Mouse (Mus musculus): Measurements from ENCODE around the gene Rpn1. TPM values are rescaled to one million over a fixed set of nuclear protein-coding genes. Genes with fewer than 3 reads are reported as not detected.

Gene Rpn1
- total RNA-seq (2021): 100 to 1,000 TPM; 156 to 182 TPM
- long read RNA-seq, experiment 1, transcript Rpn1-201 (10 exons, 3,633 nt): major isoform, 287 of 346 reads
- long read RNA-seq, experiment 1, partial matches to known transcripts: 38 of 346 reads
- long read RNA-seq, experiment 1, other reads (novel, unspliced or antisense): 19 of 346 reads
- long read RNA-seq, experiment 2, transcript Rpn1-201 (10 exons, 3,633 nt): major isoform, 120 of 135 reads
- long read RNA-seq, experiment 2, partial matches to known transcripts: 7 of 135 reads
- long read RNA-seq, experiment 2, other reads (novel, unspliced or antisense): 8 of 135 reads

DNA sequence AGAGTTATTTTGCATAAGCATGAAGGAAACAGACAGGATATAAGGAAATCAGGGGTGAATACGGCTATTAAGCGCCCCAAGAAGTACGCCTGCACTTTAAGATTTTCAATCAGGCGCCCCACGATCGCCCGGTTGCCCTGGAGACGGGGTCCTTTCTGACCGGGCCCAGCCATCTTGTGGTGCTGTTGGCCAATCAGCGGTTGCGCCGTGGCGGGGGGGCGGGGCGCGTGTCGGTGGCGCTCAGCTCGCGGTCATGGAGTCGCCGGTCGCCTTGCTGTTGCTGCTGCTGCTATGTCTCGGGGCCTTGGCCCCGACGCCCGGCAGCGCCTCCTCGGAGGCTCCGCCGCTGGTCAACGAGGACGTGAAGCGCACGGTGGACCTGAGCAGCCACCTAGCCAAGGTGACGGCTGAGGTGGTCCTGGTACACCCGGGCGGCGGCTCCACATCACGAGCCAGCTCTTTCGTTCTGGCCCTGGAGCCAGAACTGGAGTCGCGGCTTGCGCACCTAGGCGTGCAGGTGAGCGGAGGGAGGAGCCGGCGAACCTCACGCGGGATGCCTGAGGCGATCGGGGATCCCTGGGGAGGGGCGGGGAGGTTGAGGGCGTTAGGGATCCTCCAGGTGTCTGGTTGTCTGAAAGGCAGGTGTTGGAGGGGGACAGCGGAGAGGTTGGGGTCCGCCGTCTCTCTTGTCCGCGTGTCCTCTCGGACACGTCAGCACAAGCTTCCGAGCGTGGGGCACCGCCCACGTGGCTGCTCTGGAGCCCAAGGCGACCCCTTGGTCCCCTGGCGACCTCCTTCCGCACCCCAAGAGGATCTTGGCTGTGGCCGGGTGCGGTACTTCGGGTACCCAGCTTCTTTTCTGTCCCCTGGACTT, at the start of gene Rpn1:
Rpn1 (plus strand) TSS at position 205 of the 874 bp plus-strand sequence.
- peak; percentile 100 for DNase-seq

DNA sequence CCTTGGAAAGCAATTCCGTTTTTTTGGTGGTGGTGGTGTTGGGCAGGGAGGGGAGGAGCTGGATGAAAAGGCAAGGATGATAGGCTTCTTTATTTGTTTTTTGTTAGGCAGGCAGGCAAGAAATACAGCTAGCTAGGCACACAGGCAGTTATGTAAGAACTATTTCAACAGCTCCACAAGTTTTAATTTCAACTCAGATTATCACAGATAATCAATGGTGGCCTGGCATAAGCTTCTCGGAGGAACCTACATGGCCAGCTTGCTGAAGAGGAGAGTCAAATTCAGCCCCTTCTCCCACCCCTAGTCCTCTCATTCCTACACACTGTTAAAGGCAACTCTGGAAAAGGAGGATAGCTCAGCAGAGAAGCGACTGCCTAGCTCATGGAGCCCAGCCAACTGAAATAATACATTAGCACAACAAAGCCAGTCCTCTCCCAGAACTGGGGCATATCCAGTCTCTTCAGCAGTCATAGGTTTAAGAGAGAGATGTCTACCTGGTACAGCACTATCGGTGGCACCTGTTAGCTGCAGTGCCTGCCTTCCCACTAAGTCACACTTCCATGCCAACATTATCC, 46.7 kb upstream of the Rpn1 start:
- no peak for DNase-seq

DNA sequence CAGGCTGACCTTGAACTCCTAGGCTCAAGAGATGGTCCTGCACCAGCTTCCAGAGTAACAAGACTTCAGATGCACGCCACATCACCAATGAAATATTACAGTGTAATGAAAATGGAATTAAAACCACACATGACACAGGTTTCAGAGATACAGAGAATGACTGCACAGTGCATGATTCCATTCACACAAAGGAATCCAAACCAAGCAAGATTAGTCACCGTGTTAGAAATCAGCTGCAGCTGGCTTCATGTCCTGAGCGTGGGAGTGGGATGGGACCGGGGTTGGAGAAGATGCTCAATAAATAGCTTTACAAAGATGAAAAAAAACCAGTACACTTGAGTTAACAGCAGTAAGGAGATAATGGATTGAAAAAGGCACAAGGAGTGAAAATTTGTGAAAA, 44.9 kb upstream of the Rpn1 start:
- DNase-seq: no peak

DNA sequence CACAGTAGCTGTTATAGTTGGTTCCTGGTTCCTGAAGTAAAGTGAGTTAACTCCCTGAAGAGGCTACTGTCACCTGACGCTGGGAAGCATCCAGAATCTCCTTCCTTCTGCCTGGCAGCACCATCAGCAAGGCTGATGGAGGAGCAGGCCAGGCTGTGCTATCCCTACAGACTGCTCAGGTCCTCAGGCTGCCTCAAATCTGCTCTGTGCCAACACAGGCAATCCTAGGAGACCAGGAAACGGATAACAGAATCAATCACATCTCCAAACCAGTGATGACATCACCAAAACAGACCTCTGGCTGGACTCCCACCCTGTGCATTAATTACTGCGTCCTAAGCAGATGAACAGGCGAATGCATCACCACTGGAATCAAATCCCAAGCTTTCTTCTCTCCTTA, 43.1 kb upstream of the Rpn1 start:
- no peak for DNase-seq

DNA sequence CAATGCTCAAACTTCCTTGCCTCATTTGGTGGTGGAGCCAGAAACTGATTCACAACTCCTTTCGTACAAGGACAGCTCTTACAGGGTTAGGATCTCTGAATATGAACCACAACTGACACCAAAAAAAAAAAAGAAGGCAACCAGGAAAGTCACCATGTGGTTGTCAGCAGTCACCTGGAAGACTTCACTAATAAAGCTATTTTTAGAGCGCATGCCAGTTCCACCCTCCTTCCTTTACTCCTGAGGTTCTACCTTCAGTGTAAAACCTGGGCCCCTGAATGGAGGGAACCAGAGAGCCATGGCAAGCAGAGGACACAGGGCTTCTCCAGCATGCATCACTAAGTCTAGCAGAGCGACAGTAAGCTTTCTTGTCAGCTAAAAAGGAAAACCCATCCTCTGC, 41.9 kb upstream of the Rpn1 start:
- DNase-seq: no peak

DNA sequence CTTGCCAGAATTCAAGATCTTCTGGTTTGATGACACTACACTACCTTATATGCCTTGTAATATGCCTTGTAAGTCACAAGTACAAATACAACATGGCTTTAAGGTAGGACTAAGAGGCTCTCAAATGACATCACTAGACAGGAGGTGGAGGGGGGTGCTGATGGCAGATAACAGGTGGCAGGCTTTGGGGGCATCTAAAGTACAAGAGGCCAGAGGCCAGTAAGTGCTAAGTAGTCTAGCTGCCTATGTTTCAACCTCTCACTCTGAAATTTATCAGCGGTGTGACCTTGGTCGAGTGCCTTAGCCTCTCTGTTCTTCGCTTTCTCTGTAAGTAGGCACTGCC, 40.1 kb upstream of the Rpn1 start:
- DNase-seq: no peak

DNA sequence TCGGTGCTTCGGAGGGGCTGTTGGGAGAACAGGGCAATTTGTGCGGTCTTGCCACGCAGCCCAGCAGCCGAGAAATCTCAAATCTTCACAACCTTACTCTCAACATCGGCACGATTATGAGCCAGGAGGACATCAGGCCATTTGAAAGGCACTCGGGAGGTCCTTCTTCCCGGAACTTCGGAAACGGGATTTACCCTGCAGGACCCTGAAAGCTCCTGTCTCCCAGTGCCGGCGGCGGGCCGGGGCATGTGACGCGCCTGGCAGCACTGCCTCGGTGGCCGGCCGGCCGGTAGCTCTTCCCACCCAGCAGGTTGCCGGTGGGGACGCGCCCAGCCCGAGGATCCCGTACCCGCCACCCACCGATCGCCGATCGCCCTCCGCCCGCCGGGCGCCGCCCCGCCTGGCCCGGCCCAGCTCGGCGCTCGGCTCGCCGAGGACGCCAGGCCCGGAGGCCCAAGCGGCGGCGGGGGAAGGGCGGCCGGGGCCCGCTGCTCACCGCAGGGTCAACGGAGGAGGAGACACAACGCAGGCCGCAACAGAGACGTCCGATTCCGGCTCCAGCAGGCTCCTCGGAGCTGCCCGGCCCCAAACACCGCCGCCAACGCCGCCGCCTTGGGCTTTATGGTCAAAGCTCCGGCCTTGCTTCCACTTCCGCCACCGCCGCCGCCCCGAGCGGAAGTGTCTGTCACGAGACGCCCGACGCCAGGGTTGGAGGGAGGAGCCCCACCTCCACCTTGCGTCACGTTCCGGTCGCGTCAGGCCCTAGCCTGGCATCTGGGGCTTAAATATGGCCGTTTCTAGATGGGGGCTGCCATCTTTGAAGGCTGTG, 39.5 kb upstream of the Rpn1 start, which contains the start of gene Rab7:
Rab7 (minus strand) TSS at position 694 of the 829 bp plus-strand sequence.
- DNase-seq: peak; percentile 98

DNA sequence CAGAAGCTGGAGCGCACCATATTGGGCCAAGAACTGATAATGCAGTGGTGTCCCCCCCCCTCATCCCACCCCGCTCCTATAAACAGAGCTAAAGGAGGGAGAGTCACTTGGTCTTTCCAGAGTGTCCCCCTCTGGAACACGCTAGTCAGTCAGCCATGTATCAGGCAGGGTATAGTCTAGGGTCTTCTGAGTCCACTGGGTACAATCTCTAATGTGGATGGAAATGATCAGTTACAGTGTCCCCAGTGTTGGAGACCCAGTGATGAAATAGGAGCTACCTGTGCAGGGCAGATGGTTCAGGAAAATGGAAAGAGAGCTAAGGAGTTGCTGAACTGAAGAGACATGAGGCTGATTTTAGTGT, 38.9 kb upstream of the Rpn1 start:
- no peak for DNase-seq

DNA sequence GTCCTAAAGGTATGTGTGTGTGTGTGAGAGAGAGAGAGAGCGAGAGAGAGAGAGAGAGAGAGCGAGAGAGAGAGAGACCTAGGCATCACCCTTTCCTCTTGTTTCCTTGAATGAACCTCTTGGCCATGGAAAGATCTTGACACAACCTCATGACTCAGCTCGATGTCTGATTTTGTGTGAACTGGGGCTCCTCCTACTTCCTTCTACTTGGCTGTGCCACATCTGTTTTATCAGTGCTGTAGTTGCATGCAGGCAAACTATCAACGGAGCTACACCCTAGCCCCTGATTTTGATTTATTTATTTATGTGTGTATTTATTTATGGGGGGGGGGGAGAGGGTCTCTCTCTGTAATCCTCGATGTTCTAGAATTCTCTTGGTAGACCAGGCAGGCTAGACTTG, 36.4 kb upstream of the Rpn1 start:
- DNase-seq: no peak

DNA sequence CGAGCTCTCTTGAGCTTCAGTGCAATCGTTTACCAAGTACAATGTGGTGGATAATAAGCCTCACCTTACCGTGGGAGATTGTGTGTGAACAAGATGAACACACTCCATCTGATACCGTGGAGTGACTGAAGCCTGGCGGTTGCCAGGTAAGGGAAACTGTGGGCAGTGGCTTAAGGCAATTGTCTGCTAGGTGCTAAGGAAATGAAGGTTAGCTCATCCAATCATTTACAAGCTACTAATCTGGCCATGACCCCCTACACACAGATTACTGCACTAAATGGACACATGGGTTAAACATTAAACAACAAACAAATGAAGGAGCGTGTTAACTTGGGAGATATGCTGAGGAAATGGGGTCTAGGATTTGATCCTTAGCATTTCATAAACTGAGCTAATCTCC, 35.3 kb upstream of the Rpn1 start:
- no peak for DNase-seq

DNA sequence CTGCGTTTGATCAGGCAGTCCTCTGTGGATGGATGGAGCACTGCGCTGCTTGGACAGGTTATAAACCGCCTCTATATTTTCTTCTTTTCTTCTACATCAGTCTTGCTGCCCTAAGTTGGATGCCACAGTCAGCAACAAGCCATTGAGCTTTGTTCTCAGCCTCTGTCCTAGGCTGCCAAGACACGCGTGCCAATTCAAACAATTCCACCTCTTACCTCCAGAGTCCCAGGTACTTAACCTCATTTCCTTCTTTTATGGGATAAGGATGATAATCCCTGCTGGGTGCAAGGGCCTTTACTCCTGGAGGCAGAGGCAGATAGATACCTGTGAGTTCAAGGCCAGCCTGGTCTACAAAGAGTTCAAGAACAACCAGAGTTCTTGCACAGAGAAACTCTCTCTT, 33.1 kb upstream of the Rpn1 start:
- no peak for DNase-seq

DNA sequence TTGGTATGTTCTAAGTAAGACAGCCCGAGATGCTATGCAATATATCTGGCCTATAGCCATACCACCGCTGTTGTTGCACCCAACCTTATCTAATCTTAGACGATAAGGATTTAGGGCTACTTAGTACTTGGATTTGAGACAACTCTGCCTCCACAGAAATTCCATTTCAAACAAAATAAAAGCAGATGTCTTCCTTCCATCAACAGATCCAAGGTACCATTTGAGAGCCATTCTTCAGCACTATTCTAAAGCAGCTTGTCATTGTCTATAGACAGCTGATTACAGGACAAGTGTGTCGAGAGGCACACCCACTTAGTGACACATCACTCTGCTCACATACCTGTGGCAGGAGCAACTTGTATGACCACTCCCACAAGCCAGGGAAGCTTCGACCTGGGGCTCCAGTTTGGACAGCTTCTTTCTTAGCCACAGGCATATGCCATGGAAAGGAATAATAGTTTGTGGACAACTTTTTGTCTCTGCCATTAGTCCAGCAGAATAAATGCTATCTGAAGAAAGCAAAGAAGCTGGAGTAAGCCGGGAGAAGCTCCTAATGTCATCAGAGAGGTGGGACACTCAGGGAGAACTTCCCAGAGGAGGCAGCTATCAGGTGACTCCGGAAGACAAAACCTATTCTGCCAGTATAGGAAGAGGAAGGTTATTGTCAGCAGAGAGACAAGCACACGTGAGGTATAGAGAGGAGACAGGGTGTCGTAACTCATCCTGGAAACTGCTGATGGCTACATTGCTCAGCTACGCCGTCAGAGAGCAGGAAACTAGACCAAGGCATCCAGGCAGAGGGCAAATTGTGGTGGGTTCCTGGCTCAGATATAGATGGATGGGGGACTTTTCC, 30.8 kb upstream of the Rpn1 start:
- DNase-seq: no peak

DNA sequence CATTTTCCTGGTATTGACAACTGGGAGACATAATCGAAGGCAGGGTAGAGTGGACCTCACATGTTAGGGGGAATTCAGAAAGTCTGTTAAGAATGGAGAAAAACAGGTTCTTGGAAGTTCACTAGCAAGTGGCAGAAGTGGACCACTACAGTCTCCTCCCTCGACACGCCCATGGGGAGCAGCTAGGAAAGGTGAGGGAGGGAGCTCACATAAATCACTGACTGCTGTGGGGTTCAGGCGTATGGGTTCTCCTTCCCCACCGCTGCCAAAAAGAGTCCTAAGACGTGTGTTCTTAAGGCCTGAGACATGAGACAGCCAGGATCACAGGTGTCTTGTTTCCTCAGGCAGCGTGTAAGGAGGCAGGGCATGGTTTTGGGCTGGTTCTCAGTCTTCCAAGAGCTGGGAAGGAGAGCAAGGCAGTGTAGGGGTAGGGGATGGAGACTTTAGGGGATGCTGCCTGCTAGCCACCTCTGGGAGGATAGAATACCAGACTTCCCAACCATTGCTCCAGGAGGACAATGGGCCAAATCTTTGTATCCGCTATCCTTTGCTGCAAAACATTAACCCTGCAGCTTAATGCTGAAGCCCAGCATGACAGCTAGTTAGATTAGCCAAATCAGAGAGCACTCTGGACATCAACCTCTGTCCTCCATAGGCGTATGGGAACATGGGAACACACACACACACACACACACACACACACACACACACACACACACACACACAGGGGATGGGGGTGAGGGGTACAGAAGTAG, 30.0 kb upstream of the Rpn1 start:
- DNase-seq: no peak

DNA sequence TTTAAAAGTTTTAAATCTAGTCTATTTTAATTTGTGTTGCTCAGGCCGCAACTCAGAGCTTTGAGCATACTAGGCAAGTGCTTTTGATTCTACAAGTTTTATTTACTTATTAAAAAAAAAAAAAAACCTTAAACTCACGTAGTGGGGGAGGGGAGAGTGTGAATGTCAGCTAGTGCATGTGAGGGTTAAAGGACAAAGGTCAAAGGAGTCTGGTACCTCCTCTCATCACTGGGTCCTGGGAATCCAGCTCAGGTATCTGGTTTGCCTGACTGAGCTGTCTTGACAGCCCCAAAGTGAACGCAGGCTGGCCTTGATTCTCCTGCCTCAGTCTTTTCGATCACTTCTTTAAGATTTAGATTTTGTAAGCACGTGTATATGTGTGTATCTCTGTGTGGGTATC, 28.6 kb upstream of the Rpn1 start:
- no peak for DNase-seq

DNA sequence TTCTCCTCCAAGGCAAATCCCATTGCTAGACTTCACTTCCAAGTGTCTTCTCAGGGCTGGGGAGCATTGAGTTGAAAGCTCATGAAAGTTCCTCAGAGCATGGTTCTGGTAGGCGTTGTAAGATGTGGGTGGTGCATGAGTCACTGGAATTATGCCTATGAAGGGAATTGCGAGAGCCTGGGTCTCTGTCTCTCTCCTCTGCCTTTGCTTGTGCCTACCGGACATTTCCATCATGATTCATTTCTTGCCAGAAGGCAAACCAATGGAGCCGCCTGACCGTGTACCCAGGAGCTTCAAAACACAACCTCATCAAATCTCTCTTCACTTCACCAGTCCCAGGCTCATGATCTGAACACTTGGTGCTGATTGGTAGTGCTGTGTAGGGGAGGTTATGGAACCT, 27.4 kb upstream of the Rpn1 start:
- no peak for DNase-seq

DNA sequence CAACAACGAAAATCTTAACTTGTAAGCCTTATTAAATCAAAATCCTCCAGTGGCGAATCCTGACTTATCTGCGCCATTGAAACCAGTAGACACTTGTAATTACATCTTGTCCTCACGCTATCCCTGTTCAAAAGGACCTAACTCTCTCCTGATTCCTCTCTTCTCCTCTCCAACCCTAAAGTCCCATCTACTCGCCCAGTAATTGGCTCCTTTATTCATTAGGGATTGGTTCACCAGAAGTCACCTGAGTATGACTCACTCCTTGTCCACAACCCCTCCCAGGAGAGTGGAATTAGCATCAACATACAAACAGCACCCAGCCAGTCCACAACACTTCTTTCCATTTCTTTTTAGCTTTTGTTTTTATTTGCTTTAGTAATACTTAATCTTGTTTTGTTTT, 24.4 kb upstream of the Rpn1 start:
- DNase-seq: no peak

DNA sequence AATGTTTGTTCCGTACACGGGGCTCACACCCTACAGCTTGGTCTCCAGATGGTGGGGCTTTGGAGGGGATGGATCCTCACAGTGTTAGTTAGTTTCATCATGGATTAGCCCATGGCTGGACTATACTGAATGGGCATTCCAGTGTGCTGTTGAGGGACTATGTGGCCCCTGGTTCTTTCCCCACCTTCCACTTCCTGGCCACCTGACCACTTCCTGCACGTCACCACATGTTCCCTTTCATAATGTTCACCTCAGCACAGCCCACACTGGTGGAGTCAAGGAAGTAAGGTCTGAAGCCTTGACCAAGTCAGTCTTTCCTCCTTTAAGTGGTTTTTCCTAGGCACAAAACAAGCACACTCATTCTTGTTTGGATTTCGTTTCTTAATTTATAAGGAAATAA, 23.7 kb upstream of the Rpn1 start:
- DNase-seq: no peak

DNA sequence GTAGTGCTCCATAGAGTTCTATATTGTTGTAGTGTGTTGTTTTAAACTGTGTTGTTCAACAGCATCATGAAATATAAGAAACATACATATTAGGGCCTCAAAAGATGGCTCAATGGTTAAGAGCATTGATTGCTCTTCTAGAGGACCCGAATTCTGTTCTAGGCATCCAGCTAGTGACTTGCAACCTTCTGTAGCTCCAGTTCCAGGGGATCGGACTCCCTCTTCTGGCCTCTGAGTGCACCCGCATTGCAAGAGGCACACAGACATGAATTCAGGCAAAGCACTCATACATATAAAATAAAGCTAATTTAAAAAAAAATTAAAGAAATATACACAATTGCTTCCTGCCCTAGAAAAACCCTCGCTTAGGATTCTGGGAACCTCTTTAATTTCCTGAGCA, 22.9 kb upstream of the Rpn1 start:
- no peak for DNase-seq

DNA sequence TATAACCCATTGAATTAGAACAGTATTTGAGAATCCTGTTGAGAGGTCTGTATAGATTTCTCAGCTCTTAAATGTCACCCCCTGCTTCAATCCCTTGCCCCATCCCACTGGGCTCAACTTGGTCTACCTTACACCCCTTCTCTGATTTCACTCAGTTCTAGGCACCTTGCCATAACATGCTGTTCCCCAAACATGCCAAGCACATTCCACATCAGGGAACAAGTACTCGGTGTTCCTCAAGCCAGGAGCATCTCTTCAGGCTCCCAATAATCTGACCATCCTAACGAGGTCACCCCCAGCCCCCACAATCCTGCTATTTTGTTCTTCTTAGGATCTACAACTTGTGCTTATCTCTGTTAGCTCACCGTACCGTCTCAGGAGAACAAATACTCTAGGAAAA, 21.9 kb upstream of the Rpn1 start:
- DNase-seq: no peak

DNA sequence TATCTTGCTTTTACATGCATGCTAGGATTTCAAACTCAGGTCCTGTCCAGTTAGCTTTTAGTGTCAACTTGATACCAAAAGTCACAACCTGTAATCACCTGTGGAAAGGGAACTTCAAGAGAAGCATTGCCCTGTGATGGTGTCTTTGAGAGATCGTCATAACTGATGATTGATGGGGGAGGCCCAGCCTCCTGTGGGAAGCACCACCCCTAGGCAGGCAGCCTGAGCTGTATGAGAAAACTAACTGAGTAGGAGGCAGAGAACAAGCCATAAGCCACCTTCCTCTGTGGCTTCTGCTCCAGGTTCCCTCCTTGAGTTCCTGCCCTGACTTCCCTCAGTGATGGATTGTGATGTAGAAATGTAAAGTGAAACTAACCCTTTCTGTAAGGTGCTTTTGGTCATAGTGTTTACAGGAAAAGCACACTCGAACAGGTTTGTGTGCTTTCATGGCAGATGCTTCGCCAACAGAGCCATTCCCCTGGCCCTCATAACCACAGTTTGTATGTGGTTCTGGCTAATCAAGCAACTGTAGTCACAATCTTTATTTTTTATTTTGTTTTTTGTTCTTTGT, 20.1 kb upstream of the Rpn1 start:
- no peak for DNase-seq

DNA sequence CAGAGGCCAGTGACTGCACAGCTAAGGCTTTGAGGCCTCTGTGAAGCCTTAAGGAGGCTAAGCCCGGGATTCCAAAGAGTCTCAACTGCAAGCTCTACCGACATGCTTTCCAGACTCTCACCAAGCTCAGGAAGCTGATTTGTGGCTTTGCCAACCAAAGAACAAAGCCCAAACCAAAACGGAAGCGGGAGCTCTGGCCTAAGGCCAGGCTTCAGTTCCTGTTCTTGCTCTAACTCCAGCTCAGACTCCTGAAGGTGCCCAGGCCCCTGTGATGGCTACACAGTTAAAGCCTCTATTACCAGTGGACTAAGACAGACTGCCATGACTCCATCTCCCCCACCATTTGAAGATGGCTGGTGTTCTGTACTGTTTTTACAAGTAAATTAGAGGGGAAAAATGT, 19.2 kb upstream of the Rpn1 start:
- peak; percentile 57 for DNase-seq

Data from adrenal gland, postnatal 10 days (tissue).